11 mouse cellular contexts compared by ENCODE assay signal in genomic region chr13:81945741-81946140, GRCm38 (mm10).
DNase-seq lines count a peak whose midpoint lies in the region; ATAC-seq and TF ChIP-seq lines count a peak whose summit lies in the region.
"Had no signal": no experiment of that assay in that cellular context is flagged by ENCODE, and none has a peak within 500 bp of the region (broad histone marks: within the 10 kb centered on the region; RNA-seq: fewer than 3 reads in every experiment).

No protein-coding gene starts in this region.

- peak overlapping the region; percentile 42 for H3K4me2 ChIP-seq in stomach, embryonic 14.5 days (replicated peaks; ENCODE audit: low read depth, low read length)

- no peak for ATAC-seq in stomach, embryonic 14.5 days (ENCODE audit: insufficient number of reproducible peaks, insufficient read depth, low FRiP score, low read depth)

- DNase-seq in left cerebral cortex, adult 2 months (ENCODE audit: extremely low spot score in 1 of 2, low spot score in 2 of 2): peak in 1 of 2 experiments; percentile 9
- no peak for DNase-seq in left cerebral cortex, postnatal 14 days (ENCODE audit: low spot score in 2 of 2)
- peak; percentile 26 for DNase-seq in forebrain, embryonic 10.5 days (ENCODE audit: extremely low spot score, low spot score)
- peak; percentile 34 for DNase-seq in limb, embryonic 10.5 days (ENCODE audit: low spot score)
- no peak for DNase-seq in adipocyte (ENCODE audit: low spot score)
- DNase-seq in urinary bladder, postnatal 4 days (ENCODE audit: low spot score in 2 of 2): no peak
- no peak for DNase-seq in cerebellum, postnatal 36 days
- DNase-seq: cerebellum, adult 11-12 months; kidney, adult 9 months; lung, adult 2 months had no signal

- WGBS in forebrain, embryonic 10.5 days: 6% methylated on average over 9 of the region's 9 CpGs
- WGBS in limb, embryonic 10.5 days: 5% methylated on average over 9 of the region's 9 CpGs
- WGBS in stomach, embryonic 14.5 days: 5% methylated on average over 9 of the region's 9 CpGs

- H3K9ac ChIP-seq in stomach, embryonic 14.5 days (replicated peaks; ENCODE audit: low read depth, low read length): no peak overlapping the region

- H3K4me3 ChIP-seq in left cerebral cortex, adult 2 months: peak overlapping the region; percentile 36
- peak overlapping the region; percentile 34 for H3K4me3 ChIP-seq in forebrain, embryonic 10.5 days
- peak overlapping the region; percentile 22; the same call in 1 of the 2 replicates for H3K4me3 ChIP-seq in limb, embryonic 10.5 days
- H3K4me3 ChIP-seq in stomach, embryonic 14.5 days (ENCODE audit: low read depth, low read length): peak overlapping the region; percentile 17; the same call in 1 of the 2 replicates

- no peaks in the 10 kb centered on the region for H3K36me3 ChIP-seq in forebrain, embryonic 10.5 days (replicated peaks)
- H3K36me3 ChIP-seq in limb, embryonic 10.5 days: no peaks in the 10 kb centered on the region
- H3K36me3 ChIP-seq in stomach, embryonic 14.5 days (ENCODE audit: control insufficient read depth, insufficient read depth, low read length): no peaks in the 10 kb centered on the region

- no peaks in the 10 kb centered on the region for H3K9me3 ChIP-seq in forebrain, embryonic 10.5 days
- no peaks in the 10 kb centered on the region for H3K9me3 ChIP-seq in limb, embryonic 10.5 days (replicated peaks)
- no peaks in the 10 kb centered on the region for H3K9me3 ChIP-seq in stomach, embryonic 14.5 days (ENCODE audit: control insufficient read depth, low read depth, low read length)

- peaks cover 14% of the 10 kb centered on the region for H3K4me1 ChIP-seq in forebrain, embryonic 10.5 days
- H3K4me1 ChIP-seq in limb, embryonic 10.5 days: peaks cover 9% of the 10 kb centered on the region
- 0 out of 2 replicates have a peak, but pooled peaks cover 3% of the 10 kb centered on the region for H3K4me1 ChIP-seq in stomach, embryonic 14.5 days (ENCODE audit: control insufficient read depth, insufficient read depth, low read length)

- H3K27me3 ChIP-seq in forebrain, embryonic 10.5 days (ENCODE audit: poor library complexity, severe bottlenecking): 0 out of 2 replicates have a peak, but pooled peaks cover 6% of the 10 kb centered on the region
- H3K27me3 ChIP-seq in limb, embryonic 10.5 days (ENCODE audit: low read depth, poor library complexity, severe bottlenecking): no peaks in the 10 kb centered on the region
- no peaks in the 10 kb centered on the region for H3K27me3 ChIP-seq in stomach, embryonic 14.5 days (ENCODE audit: control insufficient read depth, insufficient read depth, low read length)

- H3K27ac ChIP-seq in left cerebral cortex, adult 2 months: peak overlapping the region; percentile 93
- H3K27ac ChIP-seq in forebrain, embryonic 10.5 days: no peak overlapping the region
- no peak overlapping the region for H3K27ac ChIP-seq in limb, embryonic 10.5 days
- no peak overlapping the region for H3K27ac ChIP-seq in stomach, embryonic 14.5 days (ENCODE audit: low read length)

- TF ChIP-seq CTCF in left cerebral cortex, adult 2 months (IDR thresholded peaks at IDR 0.05): no peak

- intact Hi-C loops in left cerebral cortex, adult 2 months (cut with DNase I): loop anchor here (2.0 to 10.0 kb wide), 11 partner anchors 161 to 1777 kb away; partner anchors contain the start of gene Cetn3
- intact Hi-C loops in left cerebral cortex, postnatal 14 days (cut with DNase I): loop anchor here (2.0 to 10.0 kb wide), 2 partner anchors 371 to 959 kb away; no protein-coding TSS in a partner anchor

Comparison
In these comparisons a context has a peak if more than half of its experiments do, and no peak if none do; other contexts are left out.
1. DNase-seq: peak in forebrain, embryonic 10.5 days (single experiment) and limb, embryonic 10.5 days (single experiment); none in left cerebral cortex, postnatal 14 days (0 of 2), adipocyte (single experiment), urinary bladder, postnatal 4 days (0 of 2) and cerebellum, postnatal 36 days (0 of 2).
2. Peak in every context shown above with its lines, with median percentiles within 50 percentile points of each other: H3K4me3 ChIP-seq.